26 mouse cellular contexts compared by ENCODE assay signal in genomic region chr16:52334084-52334483, GRCm38 (mm10).
DNase-seq lines count a peak whose midpoint lies in the region; ATAC-seq and TF ChIP-seq lines count a peak whose summit lies in the region.
"Had no signal": no experiment of that assay in that cellular context is flagged by ENCODE, and none has a peak within 500 bp of the region (broad histone marks: within the 10 kb centered on the region; RNA-seq: fewer than 3 reads in every experiment).

No protein-coding gene starts in this region.

- no peak for TF ChIP-seq CTCF in heart, adult 2 months (IDR thresholded peaks at IDR 0.05)
- no peak for TF ChIP-seq CTCF in lung, embryonic 14.5 days (IDR thresholded peaks at IDR 0.05; ENCODE audit: low read depth)

- no peak overlapping the region for H3K9ac ChIP-seq in heart, embryonic 13.5 days
- H3K9ac ChIP-seq in heart, adult 2 months (ENCODE audit: low read depth, low read length), result no peak overlapping the region
- H3K9ac ChIP-seq in lung, embryonic 14.5 days, result no peak overlapping the region
- no peak overlapping the region for H3K9ac ChIP-seq in intestine, embryonic 14.5 days (ENCODE audit: low read length)
- no peak overlapping the region for H3K9ac ChIP-seq in stomach, embryonic 14.5 days (replicated peaks; ENCODE audit: low read depth, low read length)
- H3K9ac ChIP-seq: heart, embryonic 12.5 days; limb, embryonic 13.5 days; neural tube, embryonic 13.5 days had no signal

- H3K4me3 ChIP-seq in heart, embryonic 13.5 days, result no peak overlapping the region
- no peak overlapping the region for H3K4me3 ChIP-seq in heart, adult 2 months
- no peak overlapping the region for H3K4me3 ChIP-seq in lung, embryonic 14.5 days (ENCODE audit: low read depth, low read length)
- no peak overlapping the region for H3K4me3 ChIP-seq in intestine, embryonic 14.5 days (ENCODE audit: low read depth, low read length)
- H3K4me3 ChIP-seq in stomach, embryonic 14.5 days (ENCODE audit: low read depth, low read length), result no peak overlapping the region
- H3K4me3 ChIP-seq: embryonic facial prominence, embryonic 10.5 days; forebrain, embryonic 10.5 days; heart, embryonic 12.5 days; hindbrain, embryonic 10.5 days; limb, embryonic 13.5 days; midbrain, embryonic 10.5 days; myocyte; neural tube, embryonic 13.5 days had no signal

- no peak for TF ChIP-seq EP300 in heart, adult 2 months (IDR thresholded peaks at IDR 0.05; ENCODE audit: insufficient read depth, low read depth, low read length)

- DNase-seq in heart, adult 2 months, result no peak
- no peak for DNase-seq in lung, embryonic 14.5 days
- no peak for DNase-seq in lung, postnatal 14 days
- no peak for DNase-seq in intestine, embryonic 14.5 days (ENCODE audit: low spot score)
- DNase-seq in retina, postnatal 1 day, result no peak
- DNase-seq in embryo, embryonic 10 days (ENCODE audit: low spot score), result no peak
- DNase-seq: adrenal gland, postnatal 14 days; cerebellum, adult 8-10 months; gastrocnemius, postnatal 10 days; kidney, adult 2 months; layer of hippocampus, adult 9-11 months; thymus, postnatal 25 days had no signal

- peaks cover 33% of the 10 kb centered on the region for H3K4me1 ChIP-seq in heart, embryonic 13.5 days
- no peaks in the 10 kb centered on the region for H3K4me1 ChIP-seq in heart, adult 2 months (ENCODE audit: control insufficient read depth, insufficient read depth, low read length)
- H3K4me1 ChIP-seq in lung, embryonic 14.5 days (ENCODE audit: insufficient read depth), result peaks cover 7% of the 10 kb centered on the region; the same call in 1 of the 2 replicates
- no peaks in the 10 kb centered on the region for H3K4me1 ChIP-seq in intestine, embryonic 14.5 days (replicated peaks; ENCODE audit: control insufficient read depth, insufficient read depth, low read length)
- H3K4me1 ChIP-seq in stomach, embryonic 14.5 days (ENCODE audit: control insufficient read depth, insufficient read depth, low read length), result no peaks in the 10 kb centered on the region
- H3K4me1 ChIP-seq: embryonic facial prominence, embryonic 10.5 days; forebrain, embryonic 10.5 days; hindbrain, embryonic 10.5 days; limb, embryonic 13.5 days; midbrain, embryonic 10.5 days had no signal

- H3K9me3 ChIP-seq in heart, embryonic 13.5 days, result no peaks in the 10 kb centered on the region
- no peaks in the 10 kb centered on the region for H3K9me3 ChIP-seq in lung, embryonic 14.5 days (ENCODE audit: low read depth, low read length)
- no peaks in the 10 kb centered on the region for H3K9me3 ChIP-seq in intestine, embryonic 14.5 days (ENCODE audit: control insufficient read depth, low read length)
- no peaks in the 10 kb centered on the region for H3K9me3 ChIP-seq in stomach, embryonic 14.5 days (ENCODE audit: control insufficient read depth, low read depth, low read length)
- H3K9me3 ChIP-seq: embryonic facial prominence, embryonic 10.5 days; forebrain, embryonic 10.5 days; heart, embryonic 12.5 days; hindbrain, embryonic 10.5 days; limb, embryonic 13.5 days; midbrain, embryonic 10.5 days; neural tube, embryonic 13.5 days had no signal

- no peaks in the 10 kb centered on the region for H3K27me3 ChIP-seq in heart, embryonic 13.5 days (replicated peaks)
- H3K27me3 ChIP-seq in heart, adult 2 months (ENCODE audit: control insufficient read depth, insufficient read depth, low read length), result no peaks in the 10 kb centered on the region
- no peaks in the 10 kb centered on the region for H3K27me3 ChIP-seq in lung, embryonic 14.5 days (ENCODE audit: insufficient read depth, low read length)
- H3K27me3 ChIP-seq in intestine, embryonic 14.5 days (replicated peaks; ENCODE audit: control insufficient read depth, insufficient read depth, low read length), result no peaks in the 10 kb centered on the region
- no peaks in the 10 kb centered on the region for H3K27me3 ChIP-seq in stomach, embryonic 14.5 days (ENCODE audit: control insufficient read depth, insufficient read depth, low read length)
- H3K27me3 ChIP-seq: heart, embryonic 12.5 days; limb, embryonic 13.5 days; neural tube, embryonic 13.5 days had no signal

- intact Hi-C loops in heart, adult 2 months (cut with DNase I), result no loop called here

- H3K4me2 ChIP-seq in heart, embryonic 13.5 days, result no peak overlapping the region; the same call in 1 of the 2 replicates
- H3K4me2 ChIP-seq in lung, embryonic 14.5 days, result no peak overlapping the region
- H3K4me2 ChIP-seq in intestine, embryonic 14.5 days (ENCODE audit: low read length), result no peak overlapping the region
- H3K4me2 ChIP-seq in stomach, embryonic 14.5 days (replicated peaks; ENCODE audit: low read depth, low read length), result no peak overlapping the region
- H3K4me2 ChIP-seq: heart, embryonic 12.5 days; limb, embryonic 13.5 days; neural tube, embryonic 13.5 days had no signal

- peak overlapping the region; percentile 44 for H3K27ac ChIP-seq in heart, embryonic 13.5 days (replicated peaks)
- no peak overlapping the region for H3K27ac ChIP-seq in heart, adult 2 months
- peak overlapping the region; percentile 72 for H3K27ac ChIP-seq in lung, embryonic 14.5 days (ENCODE audit: low read depth)
- H3K27ac ChIP-seq in intestine, embryonic 14.5 days (ENCODE audit: low read depth), result peak overlapping the region; percentile 33; the same call in 1 of the 2 replicates
- peak overlapping the region; percentile 56; the same call in 1 of the 2 replicates for H3K27ac ChIP-seq in stomach, embryonic 14.5 days (ENCODE audit: low read length)
- H3K27ac ChIP-seq: embryonic facial prominence, embryonic 10.5 days; forebrain, embryonic 10.5 days; hindbrain, embryonic 10.5 days; kidney, postnatal 0 days; midbrain, embryonic 10.5 days had no signal

- ATAC-seq in heart, embryonic 13.5 days (ENCODE audit: extremely low read depth, insufficient number of reproducible peaks, low FRiP score, low TSS enrichment), result no peak
- no peak for ATAC-seq in lung, embryonic 14.5 days (ENCODE audit: insufficient read depth)
- no peak for ATAC-seq in intestine, embryonic 14.5 days (replicated peaks; ENCODE audit: low FRiP score, low TSS enrichment, low read depth)
- no peak for ATAC-seq in stomach, embryonic 14.5 days (ENCODE audit: insufficient number of reproducible peaks, insufficient read depth, low FRiP score, low read depth)
- ATAC-seq: forebrain, embryonic 16.5 days; hindbrain, embryonic 16.5 days; midbrain, embryonic 16.5 days had no signal

- WGBS in heart, embryonic 13.5 days, result 34% methylated on average over 4 of the region's 4 CpGs
- WGBS in heart, adult 2 months, result 46% methylated on average over 4 of the region's 4 CpGs
- WGBS in lung, embryonic 14.5 days, result 54% methylated on average over 4 of the region's 4 CpGs
- 65% methylated on average over 4 of the region's 4 CpGs for WGBS in intestine, embryonic 14.5 days
- 67% methylated on average over 4 of the region's 4 CpGs for WGBS in stomach, embryonic 14.5 days

- H3K36me3 ChIP-seq in heart, embryonic 13.5 days, result no peaks in the 10 kb centered on the region
- no peaks in the 10 kb centered on the region for H3K36me3 ChIP-seq in heart, adult 2 months (ENCODE audit: control insufficient read depth, insufficient read depth, low read length)
- no peaks in the 10 kb centered on the region for H3K36me3 ChIP-seq in lung, embryonic 14.5 days (ENCODE audit: insufficient read depth)
- H3K36me3 ChIP-seq in intestine, embryonic 14.5 days (ENCODE audit: control insufficient read depth, insufficient read depth, low read length), result no peaks in the 10 kb centered on the region
- H3K36me3 ChIP-seq in stomach, embryonic 14.5 days (ENCODE audit: control insufficient read depth, insufficient read depth, low read length), result no peaks in the 10 kb centered on the region
- H3K36me3 ChIP-seq: embryonic facial prominence, embryonic 10.5 days; forebrain, embryonic 10.5 days; heart, embryonic 12.5 days; hindbrain, embryonic 10.5 days; limb, embryonic 13.5 days; midbrain, embryonic 10.5 days; neural tube, embryonic 13.5 days had no signal

- no peak for TF ChIP-seq POLR2A in heart, adult 2 months (IDR thresholded peaks at IDR 0.05; ENCODE audit: insufficient read depth, low read depth, low read length)

- H3K79me2 ChIP-seq in heart, adult 2 months (replicated peaks; ENCODE audit: control insufficient read depth, insufficient read depth, low read length), result no peaks in the 10 kb centered on the region
